Mouse (Mus musculus) heart, postnatal 25 days (tissue): ENCODE results near the gene Irf4. TPM values are rescaled to one million over a fixed set of nuclear protein-coding genes. Genes with fewer than 3 reads are reported as not detected.

Experiments used
- DNase-seq: peaks from one replicate; pipeline ENCODE4 v3.0.0; 2022; ENCODE audit warnings: low spot score
- intact Hi-C: fragments of 180-260 bp; cut with DNase I; formaldehyde crosslinking; loops from one replicate; pipeline ENCODE4 v1.15.1; 2025
- total RNA-seq, 2 experiments: library from RNA; stranded (reverse); gene quantifications; 2 replicates each; pipeline ENCODE4 v1.2.3; 2021

Gene Irf4
- total RNA-seq, 2 experiments from 2014 or later = 0.99 to 1.3 TPM

GRCm38 (mm10) chr13:30736721-30737120, 12.3 kb upstream of the Irf4 start:
- DNase-seq = no peak

GRCm38 (mm10) chr13:30737257-30737656, 11.8 kb upstream of the Irf4 start:
- intact Hi-C loops = no loop called here
- no peak for DNase-seq

More at GRCm38 (mm10) chr13:30736721-30737120, 12.3 kb upstream of the Irf4 start:
- intact Hi-C loops = no loop called here

- DNase-seq = no peak
- intact Hi-C loops = no loop called here
Observed at GRCm38 (mm10) chr13:30738310-30738840, 10.7 kb upstream of the Irf4 start.

GRCm38 (mm10) chr13:30741172-30741571, 7.9 kb upstream of the Irf4 start:
- intact Hi-C loops = no loop called here
- DNase-seq = no peak

GRCm38 (mm10) chr13:30742411-30742970, 6.5 kb upstream of the Irf4 start:
- DNase-seq = no peak
- intact Hi-C loops = no loop called here

GRCm38 (mm10) chr13:30745121-30745520, 3.9 kb upstream of the Irf4 start:
- intact Hi-C loops = no loop called here
- DNase-seq = no peak

GRCm38 (mm10) chr13:30747068-30747467, 2.0 kb upstream of the Irf4 start:
- DNase-seq = no peak
- intact Hi-C loops = no loop called here

GRCm38 (mm10) chr13:30747504-30747903, 1.5 kb upstream of the Irf4 start:
- intact Hi-C loops = no loop called here
- no peak for DNase-seq

GRCm38 (mm10) chr13:30748321-30748720, 705 bp upstream of the Irf4 start:
- intact Hi-C loops = no loop called here
- no peak for DNase-seq

- intact Hi-C loops = no loop called here
Observed at GRCm38 (mm10) chr13:30749557-30750141, 623 bp downstream of the Irf4 start.

GRCm38 (mm10) chr13:30750461-30751303, 1.7 kb downstream of the Irf4 start:
- intact Hi-C loops = no loop called here
- DNase-seq = no peak

More at GRCm38 (mm10) chr13:30749557-30750141, 623 bp downstream of the Irf4 start:
- DNase-seq = no peak

GRCm38 (mm10) chr13:30751304-30751580, 2.2 kb downstream of the Irf4 start:
- intact Hi-C loops = no loop called here
- DNase-seq = no peak

GRCm38 (mm10) chr13:30752581-30753187, 3.7 kb downstream of the Irf4 start:
- intact Hi-C loops = no loop called here
- DNase-seq = no peak

- no peak for DNase-seq
- intact Hi-C loops = no loop called here
Observed at GRCm38 (mm10) chr13:30753441-30753840, 4.4 kb downstream of the Irf4 start.

- intact Hi-C loops = no loop called here
Observed at GRCm38 (mm10) chr13:30754066-30754465, 5.0 kb downstream of the Irf4 start.

GRCm38 (mm10) chr13:30754825-30755476, 5.9 kb downstream of the Irf4 start:
- DNase-seq = no peak
- intact Hi-C loops = no loop called here

More at GRCm38 (mm10) chr13:30754066-30754465, 5.0 kb downstream of the Irf4 start:
- no peak for DNase-seq

- intact Hi-C loops = no loop called here
Observed at GRCm38 (mm10) chr13:30755577-30755976, 6.6 kb downstream of the Irf4 start.

GRCm38 (mm10) chr13:30755998-30756639, 7.1 kb downstream of the Irf4 start:
- no peak for DNase-seq
- intact Hi-C loops = no loop called here

More at GRCm38 (mm10) chr13:30755577-30755976, 6.6 kb downstream of the Irf4 start:
- no peak for DNase-seq

- no peak for DNase-seq
- intact Hi-C loops = no loop called here
Observed at GRCm38 (mm10) chr13:30757264-30757900, 8.4 kb downstream of the Irf4 start.
